Mouse (Mus musculus): Measurements from ENCODE around the gene Ccdc87. TPM values are rescaled to one million over a fixed set of nuclear protein-coding genes. Genes with fewer than 3 reads are reported as not detected.
A peak's percentile ranks its signal among the peaks of the same experiment; 100 is the strongest.

Gene Ccdc87
- polyA plus RNA-seq (2015; fragmentation: Nextera tagmentation; extraction: Ambion mirVana), result 0.55 and 0.73 TPM in 2 replicates

DNA sequence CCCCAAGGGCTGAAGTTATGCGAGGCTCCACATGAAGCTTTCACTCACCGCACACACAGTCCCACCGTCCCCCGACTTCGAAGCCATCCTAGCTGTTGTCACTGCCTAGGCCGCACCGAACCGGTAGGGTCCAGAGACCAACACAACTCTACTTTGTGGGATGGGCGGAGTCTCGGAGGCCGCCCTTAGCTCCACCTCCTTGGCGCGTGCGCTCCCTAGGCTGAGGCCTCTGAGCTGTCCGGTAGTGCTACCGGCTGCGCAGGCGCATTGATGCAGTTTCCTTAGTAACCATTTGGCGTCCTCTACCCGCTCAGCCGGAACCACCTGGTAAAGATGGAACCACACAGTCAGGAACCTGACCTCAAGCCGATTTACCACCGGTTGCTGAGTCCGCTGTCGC lies at the start of gene Ccdc87, which contains the start of gene Ccs:
TSS of gene Ccdc87 (plus strand) at position 218 of the 400 bp plus-strand sequence.
TSS of gene Ccs (minus strand) at position 184 of the 400 bp plus-strand sequence.
- peak within 1 kb of the TSS; percentile 95 for H3K4me2 ChIP-seq
- WGBS, result under 1% methylated on average over 25 of the region's 25 CpGs
- H3K9ac ChIP-seq, result peak within 1 kb of the TSS; percentile 60
- ATAC-seq (ENCODE audit: low FRiP score, low read depth), result peak; percentile 98
- peaks cover 17% of the 10 kb centered on the region for H3K4me1 ChIP-seq (replicated peaks)
- H3K27me3 ChIP-seq, result peaks cover 23% of the 10 kb centered on the region
- H3K27ac ChIP-seq (replicated peaks), result no peak within 1 kb of the TSS
- no peaks in the 10 kb centered on the region for H3K36me3 ChIP-seq
- H3K4me3 ChIP-seq, result peak within 1 kb of the TSS; percentile 56
- H3K9me3 ChIP-seq, result no peaks in the 10 kb centered on the region

DNA sequence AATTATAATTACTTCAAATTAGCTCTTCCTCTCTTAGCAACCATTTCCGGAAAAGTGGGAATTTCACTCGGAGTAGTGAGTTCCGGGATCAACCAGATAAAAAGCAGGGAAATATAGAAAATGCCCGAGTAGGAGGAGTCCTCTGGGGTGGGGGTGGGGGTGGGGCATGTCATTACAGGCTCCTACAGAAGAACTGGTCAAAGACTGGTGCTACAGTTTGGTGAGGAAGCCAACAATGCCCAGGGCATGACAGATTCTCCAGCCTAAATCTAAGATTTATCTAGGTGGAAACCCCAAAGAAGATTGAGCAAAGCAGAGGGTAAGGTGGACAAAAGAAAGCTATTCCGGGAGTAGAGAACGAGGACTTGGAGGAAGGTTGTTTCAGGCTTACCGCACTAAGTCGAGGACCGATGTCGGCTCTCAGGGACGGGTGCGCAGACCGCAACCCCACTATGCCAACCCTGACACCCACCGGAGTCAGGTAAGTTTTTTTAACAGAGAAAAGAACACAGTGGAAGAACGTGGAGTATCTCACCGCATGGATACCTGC lies 45.8 kb upstream of the Ccdc87 start:
- peaks cover 27% of the 10 kb centered on the region for H3K36me3 ChIP-seq
- WGBS, result 2% methylated on average over 16 of the region's 16 CpGs
- no peaks in the 10 kb centered on the region for H3K27me3 ChIP-seq
- H3K9ac ChIP-seq, result peak overlapping the region; percentile 71
- H3K4me1 ChIP-seq (replicated peaks), result peaks cover 57% of the 10 kb centered on the region
- no peaks in the 10 kb centered on the region for H3K9me3 ChIP-seq
- peak overlapping the region; percentile 65 for H3K4me3 ChIP-seq
- H3K27ac ChIP-seq (replicated peaks), result peak overlapping the region; percentile 86
- peak; percentile 24; the same call in 1 of the 2 replicates for ATAC-seq (ENCODE audit: low FRiP score, low read depth)
- H3K4me2 ChIP-seq, result peak overlapping the region; percentile 74

DNA sequence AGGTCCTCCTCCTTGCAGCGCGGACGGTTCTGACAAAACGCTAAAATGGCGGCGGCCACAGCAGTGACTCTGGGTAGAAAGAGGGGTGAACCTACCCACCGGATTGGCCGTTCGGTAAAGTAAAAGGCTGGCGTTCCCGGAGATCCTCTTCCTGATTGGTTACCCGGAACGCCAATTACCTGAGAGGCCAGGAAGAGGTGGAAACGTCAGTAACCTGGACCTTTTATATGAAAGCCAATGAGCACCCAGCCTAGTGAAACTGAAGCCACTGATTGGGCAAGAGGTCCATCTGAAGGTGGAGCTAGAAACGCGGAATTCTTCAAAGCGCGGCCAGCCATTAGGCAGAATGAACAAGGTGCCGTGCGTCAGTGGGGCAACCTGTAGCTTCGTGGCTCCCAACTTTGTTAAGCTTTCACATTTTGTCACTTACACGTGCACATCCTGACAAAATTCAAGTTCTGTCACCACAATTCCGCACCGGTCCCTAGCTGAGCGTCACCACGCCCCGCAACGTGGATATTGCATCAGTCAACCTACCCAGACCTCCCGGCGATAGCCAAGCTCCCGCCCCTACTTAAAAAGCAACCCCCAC lies 45.2 kb upstream of the Ccdc87 start, which contains the start of gene Rbm4:
TSS of gene Rbm4 (minus strand) at position 71 of the 592 bp plus-strand sequence.
- Histone ChIP-seq H3K4me3 (peak within 1 kb of the TSS; percentile 65), H3K9ac (peak within 1 kb of the TSS; percentile 71), H3K27ac (replicated peaks) (peak within 1 kb of the TSS; percentile 86), H3K4me1 (replicated peaks) (peaks cover 51% of the 10 kb centered on the region), H3K36me3 (peaks cover 30% of the 10 kb centered on the region), H3K27me3 (no peaks in the 10 kb centered on the region), H3K9me3 (no peaks in the 10 kb centered on the region), H3K4me2 (peak within 1 kb of the TSS; percentile 74)
- WGBS, result under 1% methylated on average over 31 of the region's 31 CpGs
- peak; percentile 99 for ATAC-seq (ENCODE audit: low FRiP score, low read depth)

DNA sequence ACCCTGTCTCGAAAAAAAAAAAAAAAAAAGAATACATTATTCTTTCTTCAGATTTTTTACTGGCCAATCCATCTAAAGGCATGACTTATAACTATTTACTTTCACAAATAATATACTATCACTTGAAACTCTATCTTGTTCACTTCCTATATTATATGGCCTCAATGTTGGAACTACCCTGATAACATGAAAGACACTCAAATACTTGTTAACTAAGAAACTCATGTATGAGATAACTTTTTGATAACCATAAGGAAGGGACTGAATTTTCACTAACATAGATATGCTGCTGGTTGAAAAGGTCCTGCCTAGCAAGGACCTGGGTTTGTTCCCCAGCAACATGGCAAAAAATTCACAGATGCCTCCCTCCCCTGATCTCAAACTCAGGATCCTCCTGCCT lies 43.2 kb upstream of the Ccdc87 start:
- Histone ChIP-seq H3K9me3 (no peaks in the 10 kb centered on the region), H3K4me1 (replicated peaks) (peaks cover 32% of the 10 kb centered on the region), H3K27ac (replicated peaks) (no peak overlapping the region), H3K36me3 (peaks cover 38% of the 10 kb centered on the region), H3K27me3 (no peaks in the 10 kb centered on the region), H3K4me2 (no peak overlapping the region), H3K4me3 (no peak overlapping the region), H3K9ac (no peak overlapping the region)
- 90% methylated on average over 1 of the region's 1 CpGs for WGBS
- no peak for ATAC-seq (ENCODE audit: low FRiP score, low read depth)

DNA sequence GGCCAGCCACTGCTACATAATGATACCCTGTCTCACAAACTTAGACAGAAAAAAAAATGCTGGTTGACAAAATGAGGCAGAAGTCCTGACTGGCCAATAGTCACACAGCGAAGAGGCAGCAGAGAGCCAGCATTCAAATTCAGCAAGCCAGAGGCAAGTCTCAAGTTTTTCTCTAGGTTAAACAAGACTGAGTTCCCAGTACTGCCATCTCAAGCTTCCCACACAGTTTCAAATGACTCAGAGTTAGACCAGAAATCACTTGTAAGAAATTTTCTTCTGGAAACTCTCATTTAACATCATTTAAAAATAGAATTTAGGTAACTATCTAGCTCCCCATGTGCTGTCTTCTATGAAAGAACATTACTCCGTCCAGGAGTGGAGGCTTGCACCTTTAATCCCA lies 41.3 kb upstream of the Ccdc87 start:
- 99% methylated on average over 2 of the region's 2 CpGs for WGBS
- no peak for ATAC-seq (ENCODE audit: low FRiP score, low read depth)
- no peak overlapping the region for H3K4me2 ChIP-seq
- H3K4me3 ChIP-seq, result no peak overlapping the region
- H3K9ac ChIP-seq, result no peak overlapping the region
- no peak overlapping the region for H3K27ac ChIP-seq (replicated peaks)
- H3K9me3 ChIP-seq, result no peaks in the 10 kb centered on the region
- no peaks in the 10 kb centered on the region for H3K27me3 ChIP-seq
- H3K4me1 ChIP-seq (replicated peaks), result peaks cover 15% of the 10 kb centered on the region
- peaks cover 44% of the 10 kb centered on the region for H3K36me3 ChIP-seq

DNA sequence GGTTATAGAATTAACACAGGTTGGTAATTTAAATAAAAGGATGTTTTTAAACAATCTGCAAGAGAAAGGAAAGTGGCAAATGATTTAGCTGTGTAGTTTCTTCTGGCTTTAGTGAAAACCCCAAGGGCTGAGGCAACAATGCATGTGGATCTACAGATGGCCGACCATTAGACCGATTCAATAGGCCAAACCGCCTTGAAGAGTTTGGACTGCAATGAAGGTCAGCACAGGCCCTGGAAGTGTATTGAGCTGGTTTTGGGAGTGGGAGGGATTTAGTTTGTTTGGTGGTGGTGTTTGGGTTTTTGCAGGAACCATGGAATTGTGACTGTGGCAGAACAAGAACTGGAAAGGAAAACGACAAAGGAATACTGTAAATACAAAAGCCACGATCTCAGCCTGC lies 40.1 kb upstream of the Ccdc87 start:
- peaks cover 13% of the 10 kb centered on the region for H3K4me1 ChIP-seq (replicated peaks)
- no peak overlapping the region for H3K27ac ChIP-seq (replicated peaks)
- 93% methylated on average over 5 of the region's 5 CpGs for WGBS
- no peak overlapping the region for H3K9ac ChIP-seq
- H3K9me3 ChIP-seq, result no peaks in the 10 kb centered on the region
- peaks cover 47% of the 10 kb centered on the region for H3K36me3 ChIP-seq
- no peak overlapping the region for H3K4me2 ChIP-seq
- ATAC-seq (ENCODE audit: low FRiP score, low read depth), result no peak
- no peak overlapping the region for H3K4me3 ChIP-seq
- H3K27me3 ChIP-seq, result no peaks in the 10 kb centered on the region

DNA sequence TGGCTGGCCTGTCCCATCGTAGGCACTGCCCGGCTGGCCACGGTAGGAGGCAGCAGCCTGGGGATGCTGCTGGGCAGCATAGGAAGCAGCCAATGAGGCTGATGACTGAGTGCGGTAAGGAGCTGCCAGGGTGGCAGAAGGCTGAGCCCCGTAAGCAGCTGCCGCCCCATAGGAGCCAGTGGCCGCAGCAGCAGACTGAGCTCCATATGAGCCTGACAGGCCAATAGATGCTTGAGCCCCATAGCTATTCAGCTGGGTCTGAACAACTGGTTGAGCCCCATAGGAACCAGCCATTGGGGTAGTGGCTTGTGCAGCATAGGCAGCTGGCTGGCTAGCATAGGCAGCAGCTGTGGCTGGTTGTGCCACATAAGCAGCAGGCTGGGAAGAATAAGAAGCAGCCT lies 36.5 kb upstream of the Ccdc87 start:
- Histone ChIP-seq H3K36me3 (peaks cover 44% of the 10 kb centered on the region), H3K27me3 (no peaks in the 10 kb centered on the region), H3K4me3 (no peak overlapping the region), H3K9me3 (no peaks in the 10 kb centered on the region), H3K4me2 (no peak overlapping the region), H3K9ac (no peak overlapping the region), H3K4me1 (replicated peaks) (peaks cover 9% of the 10 kb centered on the region), H3K27ac (replicated peaks) (no peak overlapping the region)
- peak; percentile 46; the same call in 1 of the 2 replicates for ATAC-seq (ENCODE audit: low FRiP score, low read depth)
- WGBS, result 79% methylated on average over 7 of the region's 7 CpGs

DNA sequence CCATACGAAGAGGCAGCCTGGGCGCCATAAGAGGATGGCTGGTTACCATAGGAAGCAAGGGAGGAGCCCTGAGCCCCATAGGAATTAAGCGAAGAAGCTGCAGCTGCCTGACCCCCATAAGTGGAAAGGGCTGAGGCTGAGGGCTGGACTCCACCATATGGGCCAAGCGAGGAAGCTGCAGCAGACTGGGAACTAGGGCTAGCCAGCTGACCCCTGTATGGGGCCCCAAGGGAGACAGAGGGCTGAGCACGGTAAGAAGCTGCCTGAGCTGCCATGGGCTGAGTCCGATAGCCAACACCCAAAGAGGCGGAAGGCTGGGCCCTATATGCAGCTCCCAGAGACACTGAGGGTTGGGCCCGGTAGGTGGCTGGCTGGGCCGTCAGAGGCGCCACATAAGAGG lies 35.9 kb upstream of the Ccdc87 start:
- Histone ChIP-seq H3K27ac (replicated peaks) (no peak overlapping the region), H3K4me1 (replicated peaks) (peaks cover 15% of the 10 kb centered on the region), H3K27me3 (no peaks in the 10 kb centered on the region), H3K9ac (no peak overlapping the region), H3K9me3 (no peaks in the 10 kb centered on the region), H3K36me3 (peaks cover 43% of the 10 kb centered on the region), H3K4me3 (no peak overlapping the region), H3K4me2 (no peak overlapping the region)
- ATAC-seq (ENCODE audit: low FRiP score, low read depth), result no peak
- 74% methylated on average over 10 of the region's 10 CpGs for WGBS

GRCm38 (mm10) chr19:4810309-4810708 lies 28.9 kb upstream of the Ccdc87 start:
- Histone ChIP-seq H3K4me2 (peak overlapping the region; percentile 81), H3K4me1 (replicated peaks) (peaks cover 40% of the 10 kb centered on the region), H3K27ac (replicated peaks) (peak overlapping the region; percentile 94), H3K9ac (peak overlapping the region; percentile 74), H3K36me3 (no peaks in the 10 kb centered on the region), H3K27me3 (no peaks in the 10 kb centered on the region), H3K9me3 (no peaks in the 10 kb centered on the region), H3K4me3 (peak overlapping the region; percentile 80)
- ATAC-seq (ENCODE audit: low FRiP score, low read depth), result no peak
- 0% methylated on average over 14 of the region's 14 CpGs for WGBS

GRCm38 (mm10) chr19:4810746-4811062 lies 28.5 kb upstream of the Ccdc87 start:
- 0% methylated on average over 17 of the region's 17 CpGs for WGBS
- ATAC-seq (ENCODE audit: low FRiP score, low read depth), result no peak

GRCm38 (mm10) chr19:4811063-4811908 lies 27.9 kb upstream of the Ccdc87 start, which contains the start of the genes Gm21992 and Rbm14:
TSS of gene Gm21992 (minus strand) at chr19:4811612.
TSS of gene Rbm14 (minus strand) at chr19:4811634.
- Histone ChIP-seq H3K27ac (replicated peaks) (peak within 1 kb of the TSS; percentile 94), H3K36me3 (no peaks in the 10 kb centered on the region), H3K4me2 (peak within 1 kb of the TSS; percentile 81), H3K4me1 (replicated peaks) (peaks cover 39% of the 10 kb centered on the region), H3K4me3 (peak within 1 kb of the TSS; percentile 80), H3K9me3 (no peaks in the 10 kb centered on the region), H3K27me3 (no peaks in the 10 kb centered on the region), H3K9ac (peak within 1 kb of the TSS; percentile 80)
- peak; percentile 99 for ATAC-seq (ENCODE audit: low FRiP score, low read depth)
- under 1% methylated on average over 83 of the region's 83 CpGs for WGBS

More at GRCm38 (mm10) chr19:4810746-4811062, 28.5 kb upstream of the Ccdc87 start:
- Histone ChIP-seq H3K9ac (peak overlapping the region; percentile 74), H3K9me3 (no peaks in the 10 kb centered on the region), H3K4me1 (replicated peaks) (peaks cover 39% of the 10 kb centered on the region), H3K27me3 (no peaks in the 10 kb centered on the region), H3K36me3 (no peaks in the 10 kb centered on the region), H3K27ac (replicated peaks) (peak overlapping the region; percentile 94), H3K4me2 (peak overlapping the region; percentile 81), H3K4me3 (peak overlapping the region; percentile 80)

- Histone ChIP-seq H3K9ac (peak overlapping the region; percentile 80), H3K27me3 (no peaks in the 10 kb centered on the region), H3K4me2 (peak overlapping the region; percentile 73), H3K4me3 (peak overlapping the region; percentile 80), H3K9me3 (no peaks in the 10 kb centered on the region), H3K36me3 (no peaks in the 10 kb centered on the region), H3K4me1 (replicated peaks) (peaks cover 39% of the 10 kb centered on the region), H3K27ac (replicated peaks) (peak overlapping the region; percentile 94)
- ATAC-seq (ENCODE audit: low FRiP score, low read depth), result peak; percentile 40; the same call in 1 of the 2 replicates
- WGBS, result 6% methylated on average over 12 of the region's 12 CpGs
Measured at GRCm38 (mm10) chr19:4811909-4812242, 27.3 kb upstream of the Ccdc87 start.

All from hindbrain, embryonic 15.5 days (tissue).